Mouse (Mus musculus) T-helper 17 cell (primary cell): Measurements from ENCODE around the gene P2rx1.

Experiments
- in situ Hi-C, 2 experiments: fragments of 300-600 bp; cut with MboI, MseI; formaldehyde crosslinking; loops; 1 replicate in 1 of 2; 2 replicates in 1 of 2; pipeline ENCODE4 v1.15.1; 2025; ENCODE audit warnings: high pct_unique_total_duplicates in 2 of 2

Gene P2rx1

GRCm38 (mm10) chr11:73020953-73021800 lies 22.3 kb downstream of the P2rx1 start:
- in situ Hi-C loops = no loop called here

DNA sequence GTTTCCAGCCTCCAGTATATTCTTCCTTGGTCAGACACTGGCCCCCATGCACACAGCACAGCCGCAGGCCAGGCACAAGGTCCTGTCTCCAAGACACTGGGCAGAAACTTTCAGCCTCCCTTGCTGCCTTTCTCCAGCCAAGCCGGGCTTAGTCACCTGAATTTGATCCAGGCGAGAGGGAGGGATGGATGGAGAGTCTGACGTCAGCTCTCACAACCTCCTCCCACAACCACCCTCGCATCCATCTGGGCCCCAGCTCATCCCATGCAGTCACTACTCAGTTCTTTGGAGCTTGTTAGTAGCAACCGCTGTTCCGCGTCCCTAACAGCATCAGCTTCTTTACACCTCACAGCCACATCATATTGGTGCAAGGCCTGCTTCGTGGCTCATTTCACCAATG lies 24.2 kb downstream of the P2rx1 start:
- in situ Hi-C loops = no loop called here

GRCm38 (mm10) chr11:73023827-73024226 lies 24.9 kb downstream of the P2rx1 start:
- in situ Hi-C loops = no loop called here

DNA sequence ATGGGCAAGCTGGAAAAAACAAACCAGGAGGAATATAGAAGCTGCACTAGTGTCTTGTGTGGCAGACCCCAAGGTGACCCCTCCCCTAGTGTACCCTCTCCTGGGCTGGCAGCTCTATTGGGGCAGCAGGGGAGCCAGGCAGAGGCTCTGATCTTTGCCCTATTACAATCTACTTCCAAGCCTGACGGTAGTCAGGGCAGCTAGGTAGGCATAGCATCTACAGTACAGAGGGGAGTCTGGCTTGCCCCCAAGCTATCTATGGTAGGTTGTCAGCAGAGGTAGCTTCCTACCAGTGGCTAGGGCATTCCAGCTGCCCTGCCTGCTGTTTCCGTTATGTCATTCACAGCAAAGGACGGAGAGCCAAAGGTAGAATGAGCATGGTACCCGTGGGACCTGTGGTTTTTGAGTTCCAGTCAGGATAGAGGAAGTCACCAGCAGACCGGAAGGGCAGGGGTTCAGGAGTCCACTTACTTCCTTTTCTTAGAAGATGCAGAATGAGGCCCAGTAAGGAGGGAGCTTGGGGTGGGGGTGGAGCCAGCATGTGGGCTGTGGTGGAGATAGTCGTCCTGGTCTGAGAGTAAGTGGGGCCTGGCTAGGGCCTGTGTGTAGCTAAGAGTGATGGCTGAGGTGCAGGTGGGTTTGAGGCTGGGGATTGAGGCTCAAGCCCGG lies 25.5 kb downstream of the P2rx1 start:
- in situ Hi-C loops = no loop called here

GRCm38 (mm10) chr11:73026961-73027360 lies 28.1 kb downstream of the P2rx1 start:
- in situ Hi-C loops = no loop called here

GRCm38 (mm10) chr11:73030821-73031498 lies 32.1 kb downstream of the P2rx1 start:
- in situ Hi-C loops = no loop called here

DNA sequence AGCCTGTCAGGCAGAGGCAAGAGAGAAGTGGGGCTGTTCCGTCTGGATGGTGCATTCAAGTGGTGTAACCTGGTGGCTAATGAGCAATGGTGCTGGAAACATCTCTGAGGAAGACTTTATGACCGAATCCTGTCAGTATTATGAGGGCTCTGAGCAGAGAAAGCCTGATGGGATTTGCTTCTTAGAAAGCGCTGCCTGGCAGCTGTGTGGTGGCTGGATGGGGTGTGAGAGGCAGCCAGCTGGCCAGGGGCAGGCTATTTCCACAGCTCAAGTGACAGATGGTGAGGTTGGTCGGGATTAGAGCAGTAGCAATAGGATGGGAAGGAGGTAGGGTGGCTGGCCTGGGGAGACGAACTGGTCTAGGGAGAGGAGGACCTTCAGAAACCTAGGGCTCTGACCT lies 32.6 kb downstream of the P2rx1 start:
- in situ Hi-C loops = no loop called here

- in situ Hi-C loops = loop anchor here in 1 of 2 experiments (5.0 kb wide), 1 partner anchor 34 kb away; no protein-coding TSS in a partner anchor
These were observed 37.2 kb downstream of the P2rx1 start for GRCm38 (mm10) chr11:73036077-73036476.

- in situ Hi-C loops = loop anchor here in 1 of 2 experiments (5.0 kb wide), 1 partner anchor 35 kb away; no protein-coding TSS in a partner anchor
These were observed 38.0 kb downstream of the P2rx1 start for GRCm38 (mm10) chr11:73036889-73037288.

GRCm38 (mm10) chr11:73037691-73038090 lies 38.8 kb downstream of the P2rx1 start:
- in situ Hi-C loops = loop anchor here in 1 of 2 experiments (5.0 kb wide), 1 partner anchor 35 kb away; no protein-coding TSS in a partner anchor

- in situ Hi-C loops = loop anchor here in 1 of 2 experiments (5.0 kb wide), 1 partner anchor 37 kb away; no protein-coding TSS in a partner anchor
These were observed 40.3 kb downstream of the P2rx1 start for GRCm38 (mm10) chr11:73039102-73039799.

DNA sequence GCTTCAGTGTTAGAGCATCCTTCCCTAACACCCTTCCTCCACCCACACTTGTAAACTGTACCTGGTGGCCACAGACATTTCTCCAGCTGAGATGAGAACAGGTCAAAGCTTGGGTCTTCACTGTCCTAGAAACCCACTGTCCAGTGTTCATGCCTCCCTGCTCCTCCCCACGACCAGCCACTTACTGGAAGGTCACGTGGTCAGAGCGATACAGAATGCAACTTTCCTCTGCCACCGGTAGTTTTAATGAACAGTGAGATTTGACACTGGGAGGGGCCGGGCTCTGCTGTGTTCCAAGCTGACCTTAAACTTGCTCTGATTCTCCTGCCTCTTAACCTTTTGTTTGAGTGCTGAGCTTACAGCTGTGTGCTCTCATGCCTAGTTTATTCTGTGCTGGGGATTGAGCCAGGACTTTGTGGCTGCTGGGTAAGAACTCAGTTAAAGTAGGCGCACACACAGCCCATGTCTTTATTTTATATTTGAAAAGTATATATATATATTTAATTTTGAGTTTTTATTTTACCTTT lies 45.4 kb downstream of the P2rx1 start:
- in situ Hi-C loops = loop anchor here in 1 of 2 experiments (10.0 kb wide), 1 partner anchor 1221 kb away; no protein-coding TSS in a partner anchor

DNA sequence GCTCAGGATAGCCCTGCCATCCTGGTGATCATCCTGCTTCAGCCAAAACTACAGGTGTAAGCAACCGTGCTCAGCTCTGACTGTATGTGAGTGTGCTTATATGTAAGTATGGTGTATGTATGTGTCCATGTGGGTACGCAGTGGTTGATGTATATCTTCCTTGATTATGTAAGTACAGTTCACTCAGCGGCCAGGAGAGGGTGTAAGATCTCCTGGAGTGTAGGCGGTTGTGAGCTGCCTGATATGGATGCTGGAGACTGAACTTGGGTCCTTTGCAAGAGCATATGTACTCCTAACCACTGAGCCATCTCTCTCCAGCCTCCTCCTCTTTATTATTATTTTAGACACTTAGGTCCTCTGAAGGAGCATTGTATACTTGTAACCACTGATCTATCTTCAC lies 45.9 kb downstream of the P2rx1 start:
- in situ Hi-C loops = loop anchor here (5.0 to 10.0 kb wide), 2 partner anchors 32 to 1220 kb away; no protein-coding TSS in a partner anchor

DNA sequence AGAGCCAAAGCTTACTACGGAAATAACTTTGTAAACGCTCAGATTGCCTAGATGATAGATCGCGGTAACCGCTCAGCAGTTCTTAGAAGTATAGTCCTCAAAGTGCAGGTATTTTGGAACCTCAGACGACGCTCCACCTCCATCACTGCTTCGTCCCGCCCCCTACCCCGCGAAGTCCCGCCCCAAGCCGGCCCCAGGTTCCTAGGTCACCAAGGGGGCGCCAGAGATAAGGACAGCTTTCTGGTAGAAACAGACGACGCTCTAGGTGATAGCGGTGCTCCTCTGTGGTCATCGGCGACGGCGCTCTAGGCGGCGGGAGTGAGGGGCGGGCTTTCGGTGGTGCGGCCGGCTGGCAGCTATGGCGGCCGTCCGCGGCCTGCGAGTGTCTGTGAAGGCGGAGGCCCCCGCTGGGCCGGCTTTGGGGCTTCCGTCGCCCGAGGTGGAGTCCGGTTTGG lies 48.7 kb downstream of the P2rx1 start, which contains the start of gene Ncbp3:
Ncbp3 (plus strand) TSS at position 242 of the 455 bp plus-strand sequence.
- in situ Hi-C loops = loop anchor here (5.0 to 10.0 kb wide), 2 partner anchors 35 to 1217 kb away; no protein-coding TSS in a partner anchor

- in situ Hi-C loops = loop anchor here (5.0 to 10.0 kb wide), 2 partner anchors 36 to 1217 kb away; no protein-coding TSS in a partner anchor
These were observed 49.4 kb downstream of the P2rx1 start for GRCm38 (mm10) chr11:73048030-73048876.

DNA sequence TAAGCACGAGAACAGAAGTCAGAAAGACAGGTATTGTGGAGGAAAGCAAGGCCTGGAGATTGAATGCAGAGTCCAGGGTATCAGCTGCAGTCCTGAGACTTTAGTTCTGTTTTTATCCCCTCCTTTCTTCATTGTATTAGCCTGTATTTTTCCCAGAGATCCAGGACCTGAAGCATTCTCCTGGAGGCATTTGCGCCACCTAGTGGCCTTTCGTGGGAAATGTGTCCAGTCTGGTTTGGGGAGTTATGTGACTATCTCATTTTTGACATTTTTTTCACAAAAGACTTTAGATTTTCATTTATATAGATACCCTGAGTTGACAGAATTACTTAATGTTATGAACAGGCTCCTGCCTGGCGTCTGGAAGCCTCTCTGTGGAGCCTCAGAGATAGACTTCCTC lies 50.4 kb downstream of the P2rx1 start:
- in situ Hi-C loops = loop anchor here (5.0 to 10.0 kb wide), 2 partner anchors 37 to 1215 kb away; no protein-coding TSS in a partner anchor

GRCm38 (mm10) chr11:73052795-73053194 lies 53.9 kb downstream of the P2rx1 start:
- in situ Hi-C loops = no loop called here

GRCm38 (mm10) chr11:73057701-73058100 lies 58.8 kb downstream of the P2rx1 start:
- in situ Hi-C loops = no loop called here

DNA sequence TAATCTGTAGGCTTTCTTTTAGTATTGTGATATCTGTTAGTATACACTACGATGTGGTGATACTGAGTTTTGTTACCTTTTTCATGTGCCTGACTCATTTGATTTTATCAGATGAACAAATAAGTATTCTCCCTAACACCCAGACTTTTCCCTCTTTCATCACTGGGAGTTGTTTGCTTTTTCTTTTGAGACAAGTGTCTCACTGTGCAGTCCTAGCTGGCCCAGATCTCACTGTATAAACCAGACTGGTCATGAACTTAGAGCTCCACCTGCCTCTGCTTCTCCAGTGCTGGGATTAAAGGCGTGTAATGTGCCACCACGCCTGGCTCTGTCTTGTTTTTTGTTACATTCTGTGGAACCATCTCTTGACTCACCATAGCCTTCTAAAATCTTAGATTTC lies 60.7 kb downstream of the P2rx1 start:
- in situ Hi-C loops = no loop called here
